Mouse (Mus musculus) small intestine, adult 2 months (tissue): ENCODE results near the gene Prdm16.

Experiments used
- CTCF ChIP-seq: fragments of 200-500 bp; IDR thresholded peaks from 2 replicates; pipeline ENCODE4 v1.5.1; 2012; ENCODE audit warnings: low read depth, mild to moderate bottlenecking, control low read depth, inconsistent platforms, low read length, moderate library complexity, mixed read lengths; ENCODE audit not compliant: insufficient replicate concordance, insufficient read length; ENCODE audit errors: extremely low read depth
- POLR2A ChIP-seq: fragments of 200-500 bp; IDR thresholded peaks from 2 replicates; pipeline ENCODE4 v1.6.1; 2012; ENCODE audit warnings: low read depth, mild to moderate bottlenecking, control low read depth, inconsistent platforms, low read length, moderate library complexity

DNA sequence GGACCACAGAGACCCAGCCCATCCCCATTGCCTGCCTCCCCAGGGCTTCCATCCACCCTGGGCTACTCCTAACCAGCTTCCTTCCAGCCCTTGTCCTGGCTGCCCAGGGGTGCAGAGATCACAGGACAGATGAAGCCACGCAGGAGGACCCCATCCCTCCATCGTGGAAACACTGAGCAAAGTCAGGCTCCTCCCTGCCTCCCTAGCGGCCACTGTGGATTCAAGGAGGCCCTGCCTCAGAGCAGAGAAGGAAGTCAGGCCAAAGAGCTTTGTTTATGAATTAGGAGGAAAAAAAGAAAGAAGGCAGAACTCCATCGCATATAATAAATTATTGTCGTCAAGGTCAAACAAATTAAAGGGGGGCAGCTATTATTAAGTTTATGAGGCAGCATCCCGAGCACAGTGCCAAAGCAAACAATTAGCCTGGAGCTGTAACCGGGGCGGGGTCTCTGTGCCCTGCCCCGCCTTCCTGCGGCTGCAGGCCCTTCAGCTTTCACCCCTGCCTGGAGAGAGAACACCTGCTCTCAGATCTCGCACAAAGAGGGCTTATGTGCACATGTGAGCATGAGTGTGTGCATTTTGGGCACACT lies 288.4 kb downstream of the Prdm16 start:
- no peak for TF ChIP-seq CTCF
- no peak for TF ChIP-seq POLR2A
